Mouse (Mus musculus): ENCODE data around the gene Reln. TPM values are rescaled to one million over a fixed set of nuclear protein-coding genes. Genes with fewer than 3 reads are reported as not detected.

Gene Reln
- polyA plus RNA-seq, 1 experiment from 2014 or later, result 118 TPM

GRCm38 (mm10) chr5:22342461-22342860 lies 2.0 kb downstream of the Reln start:
- Histone ChIP-seq H3K9me3 (ENCODE audit: control insufficient read depth, low read length) (no peaks in the 10 kb centered on the region), H3K27ac (ENCODE audit: low read depth, low read length) (no peak overlapping the region), H3K4me1 (ENCODE audit: control insufficient read depth, insufficient read depth, low read length) (peaks cover 8% of the 10 kb centered on the region), H3K4me3 (ENCODE audit: low read depth, low read length) (peak overlapping the region; percentile 62), H3K4me2 (ENCODE audit: low read depth, low read length) (peak overlapping the region; percentile 73), H3K9ac (replicated peaks; ENCODE audit: low read depth, low read length) (0 out of 2 replicates have a peak overlapping the region, but pooled peaks have one; percentile 22), H3K27me3 (ENCODE audit: control insufficient read depth, insufficient read depth, low read length) (no peaks in the 10 kb centered on the region), H3K36me3 (ENCODE audit: control insufficient read depth, insufficient read depth, low read length) (no peaks in the 10 kb centered on the region)
- ATAC-seq (ENCODE audit: low read depth), result no peak
- 69% methylated on average over 7 of the region's 7 CpGs for WGBS

DNA sequence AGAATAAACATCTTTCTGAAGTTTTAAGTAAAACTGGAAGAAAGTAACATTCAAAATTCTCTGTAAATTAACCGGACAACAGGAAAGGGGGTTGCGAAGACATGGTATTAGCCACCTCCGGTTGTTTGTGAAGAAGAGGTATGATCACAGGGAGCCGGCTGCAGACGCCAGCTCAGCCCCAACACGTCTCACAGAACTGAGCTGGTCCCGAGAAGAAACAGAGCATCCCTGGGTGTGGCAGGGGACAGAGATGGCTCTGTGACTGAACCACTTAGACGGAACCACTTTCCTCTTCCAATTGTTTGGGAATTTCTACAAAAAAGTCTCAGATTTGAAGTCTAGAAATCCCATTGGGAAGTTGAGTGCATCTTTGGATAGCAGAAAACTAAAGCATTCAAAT lies 3.5 kb downstream of the Reln start:
- Histone ChIP-seq H3K9ac (replicated peaks; ENCODE audit: low read depth, low read length) (no peak overlapping the region), H3K4me3 (ENCODE audit: low read depth, low read length) (no peak overlapping the region; the same call in 1 of the 2 replicates), H3K4me2 (ENCODE audit: low read depth, low read length) (0 out of 2 replicates have a peak overlapping the region, but pooled peaks have one; percentile 28), H3K27ac (ENCODE audit: low read depth, low read length) (no peak overlapping the region), H3K9me3 (ENCODE audit: control insufficient read depth, low read length) (no peaks in the 10 kb centered on the region), H3K4me1 (ENCODE audit: control insufficient read depth, insufficient read depth, low read length) (peaks cover 7% of the 10 kb centered on the region), H3K27me3 (ENCODE audit: control insufficient read depth, insufficient read depth, low read length) (no peaks in the 10 kb centered on the region), H3K36me3 (ENCODE audit: control insufficient read depth, insufficient read depth, low read length) (no peaks in the 10 kb centered on the region)
- 84% methylated on average over 8 of the region's 8 CpGs for WGBS
- ATAC-seq (ENCODE audit: low read depth), result no peak

DNA sequence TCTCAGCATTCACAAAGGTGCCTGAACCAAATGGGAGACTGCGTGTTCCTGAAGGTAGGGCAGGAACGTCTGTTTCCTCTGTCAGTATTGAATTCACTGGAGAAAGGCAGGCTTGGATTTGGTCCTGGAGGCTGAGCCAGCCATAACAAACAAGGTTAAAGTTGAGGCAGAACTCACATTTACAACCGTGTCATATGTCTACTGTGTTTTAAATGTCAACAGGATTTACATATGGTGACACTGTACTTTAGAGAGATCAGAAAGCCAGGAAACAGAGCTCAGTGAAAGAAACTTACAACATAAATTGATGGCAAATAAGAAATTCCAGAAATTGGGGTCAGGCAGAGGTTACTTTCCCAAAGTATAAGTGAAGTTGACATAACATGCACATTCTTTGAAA lies 9.1 kb downstream of the Reln start:
- Histone ChIP-seq H3K36me3 (ENCODE audit: control insufficient read depth, insufficient read depth, low read length) (no peaks in the 10 kb centered on the region), H3K4me1 (ENCODE audit: control insufficient read depth, insufficient read depth, low read length) (no peaks in the 10 kb centered on the region; the same call in 1 of the 2 replicates), H3K27ac (ENCODE audit: low read depth, low read length) (no peak overlapping the region), H3K9me3 (ENCODE audit: control insufficient read depth, low read length) (no peaks in the 10 kb centered on the region), H3K27me3 (ENCODE audit: control insufficient read depth, insufficient read depth, low read length) (no peaks in the 10 kb centered on the region), H3K9ac (replicated peaks; ENCODE audit: low read depth, low read length) (no peak overlapping the region), H3K4me2 (ENCODE audit: low read depth, low read length) (no peak overlapping the region), H3K4me3 (ENCODE audit: low read depth, low read length) (no peak overlapping the region)
- 72% methylated on average over 3 of the region's 3 CpGs for WGBS
- ATAC-seq (ENCODE audit: low read depth), result no peak

- H3K27ac ChIP-seq (ENCODE audit: low read depth, low read length), result no peak overlapping the region
- H3K9me3 ChIP-seq (ENCODE audit: control insufficient read depth, low read length), result no peaks in the 10 kb centered on the region
- 49% methylated on average over 5 of the region's 5 CpGs for WGBS
- no peak overlapping the region for H3K9ac ChIP-seq (replicated peaks; ENCODE audit: low read depth, low read length)
- no peaks in the 10 kb centered on the region for H3K36me3 ChIP-seq (ENCODE audit: control insufficient read depth, insufficient read depth, low read length)
- H3K4me3 ChIP-seq (ENCODE audit: low read depth, low read length), result no peak overlapping the region
- no peaks in the 10 kb centered on the region for H3K27me3 ChIP-seq (ENCODE audit: control insufficient read depth, insufficient read depth, low read length)
- H3K4me1 ChIP-seq (ENCODE audit: control insufficient read depth, insufficient read depth, low read length), result no peaks in the 10 kb centered on the region
- no peak overlapping the region for H3K4me2 ChIP-seq (ENCODE audit: low read depth, low read length)
- peak; percentile 31; the same call in 1 of the 2 replicates for ATAC-seq (ENCODE audit: low read depth)
These were observed 13.7 kb downstream of the Reln start for GRCm38 (mm10) chr5:22330802-22331201.

DNA sequence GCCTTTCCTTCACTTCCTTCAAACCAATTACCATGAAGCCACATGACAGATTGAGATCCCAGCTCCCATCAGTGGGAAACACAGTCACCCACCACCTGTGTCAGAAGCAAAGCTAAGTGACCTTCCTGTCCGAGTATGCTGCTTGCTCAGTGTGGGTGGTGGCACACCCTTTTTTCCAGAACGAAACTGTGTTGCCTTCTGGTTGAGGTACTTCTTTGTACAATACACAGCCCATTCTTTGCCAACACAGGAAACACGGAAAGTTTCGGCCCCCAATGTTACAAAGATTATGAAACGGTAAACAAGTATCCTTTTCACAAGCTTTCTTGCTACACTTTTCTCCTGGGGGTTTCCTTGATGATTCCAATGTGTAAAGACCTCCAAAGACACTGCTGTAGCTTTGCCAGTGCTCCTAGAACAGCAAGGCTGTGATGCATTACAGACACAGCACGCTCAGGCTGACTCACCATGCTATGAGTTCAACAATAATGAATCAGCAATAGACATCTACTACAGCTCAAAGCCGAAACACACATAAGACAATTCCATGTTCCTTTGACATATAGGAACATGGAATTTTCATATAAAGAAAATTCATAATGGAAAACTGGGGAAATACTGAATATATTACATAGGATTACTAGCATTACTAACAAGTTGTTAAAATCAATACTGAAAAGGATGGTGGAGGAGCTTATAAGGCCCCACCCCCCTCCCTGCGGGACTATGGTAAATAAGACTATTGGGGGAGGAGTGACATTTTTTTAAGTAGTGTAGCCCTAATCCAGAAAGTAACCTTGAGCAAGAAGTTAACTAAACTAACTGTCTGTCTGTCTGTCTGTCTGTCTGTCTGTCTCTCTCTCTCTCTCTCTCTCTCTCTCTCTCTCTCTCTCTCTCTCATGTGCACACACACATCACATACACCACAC lies 15.8 kb downstream of the Reln start:
- H3K9ac ChIP-seq (replicated peaks; ENCODE audit: low read depth, low read length), result no peak overlapping the region
- 92% methylated on average over 8 of the region's 8 CpGs for WGBS
- H3K4me3 ChIP-seq (ENCODE audit: low read depth, low read length), result no peak overlapping the region
- H3K27me3 ChIP-seq (ENCODE audit: control insufficient read depth, insufficient read depth, low read length), result no peaks in the 10 kb centered on the region
- H3K4me2 ChIP-seq (ENCODE audit: low read depth, low read length), result no peak overlapping the region
- no peak overlapping the region for H3K27ac ChIP-seq (ENCODE audit: low read depth, low read length)
- no peaks in the 10 kb centered on the region for H3K9me3 ChIP-seq (ENCODE audit: control insufficient read depth, low read length)
- H3K4me1 ChIP-seq (ENCODE audit: control insufficient read depth, insufficient read depth, low read length), result no peaks in the 10 kb centered on the region
- no peaks in the 10 kb centered on the region for H3K36me3 ChIP-seq (ENCODE audit: control insufficient read depth, insufficient read depth, low read length)
- ATAC-seq (ENCODE audit: low read depth), result no peak

DNA sequence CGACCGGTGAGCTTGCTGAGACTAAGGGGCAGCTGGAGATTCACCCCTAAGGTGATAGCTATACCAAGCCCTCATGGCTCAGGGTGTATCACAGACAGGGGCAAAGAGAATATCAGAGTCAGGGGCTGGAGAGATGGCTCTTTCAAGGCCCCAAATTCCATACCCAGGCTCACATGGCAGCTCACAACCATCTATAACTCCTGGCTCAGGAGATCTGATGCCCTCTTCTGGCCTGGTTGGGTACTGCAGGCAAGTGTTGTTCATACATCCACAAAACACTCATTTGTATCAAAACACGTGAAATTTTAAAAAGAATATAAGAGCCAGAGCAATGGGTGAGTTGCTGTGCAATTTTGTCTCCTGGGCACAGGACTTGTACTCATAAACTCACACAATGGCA lies 17.3 kb downstream of the Reln start:
- H3K4me1 ChIP-seq (ENCODE audit: control insufficient read depth, insufficient read depth, low read length), result no peaks in the 10 kb centered on the region
- WGBS, result 88% methylated on average over 3 of the region's 3 CpGs
- H3K36me3 ChIP-seq (ENCODE audit: control insufficient read depth, insufficient read depth, low read length), result no peaks in the 10 kb centered on the region
- no peaks in the 10 kb centered on the region for H3K9me3 ChIP-seq (ENCODE audit: control insufficient read depth, low read length)
- H3K27me3 ChIP-seq (ENCODE audit: control insufficient read depth, insufficient read depth, low read length), result no peaks in the 10 kb centered on the region
- ATAC-seq (ENCODE audit: low read depth), result no peak
- H3K4me3 ChIP-seq (ENCODE audit: low read depth, low read length), result no peak overlapping the region
- H3K27ac ChIP-seq (ENCODE audit: low read depth, low read length), result no peak overlapping the region
- H3K4me2 ChIP-seq (ENCODE audit: low read depth, low read length), result no peak overlapping the region
- H3K9ac ChIP-seq (replicated peaks; ENCODE audit: low read depth, low read length), result no peak overlapping the region

DNA sequence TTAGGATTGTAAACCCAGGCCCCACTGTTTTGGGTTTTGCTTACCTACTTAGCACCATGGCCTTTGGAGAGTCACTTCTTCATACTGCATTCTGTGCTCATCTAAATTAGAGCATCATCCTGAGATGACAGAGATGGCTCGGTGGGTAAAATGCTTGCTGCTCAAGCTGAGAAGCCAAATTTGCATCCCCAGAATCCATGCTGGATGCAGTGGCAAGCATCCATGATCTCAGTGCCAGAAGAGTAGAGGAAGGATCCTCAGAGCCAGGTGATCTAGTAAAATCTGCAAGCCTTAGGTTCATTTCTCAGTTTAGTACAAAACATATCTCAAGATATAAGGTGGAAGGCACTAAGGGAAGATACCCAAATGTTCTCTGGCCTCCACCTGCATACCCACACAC lies 20.7 kb downstream of the Reln start:
- no peaks in the 10 kb centered on the region for H3K9me3 ChIP-seq (ENCODE audit: control insufficient read depth, low read length)
- ATAC-seq (ENCODE audit: low read depth), result no peak
- no peaks in the 10 kb centered on the region for H3K27me3 ChIP-seq (ENCODE audit: control insufficient read depth, insufficient read depth, low read length)
- no peaks in the 10 kb centered on the region for H3K36me3 ChIP-seq (ENCODE audit: control insufficient read depth, insufficient read depth, low read length)
- no peak overlapping the region for H3K9ac ChIP-seq (replicated peaks; ENCODE audit: low read depth, low read length)
- H3K27ac ChIP-seq (ENCODE audit: low read depth, low read length), result no peak overlapping the region
- no peak overlapping the region for H3K4me2 ChIP-seq (ENCODE audit: low read depth, low read length)
- no peaks in the 10 kb centered on the region for H3K4me1 ChIP-seq (ENCODE audit: control insufficient read depth, insufficient read depth, low read length)
- 83% methylated on average over 1 of the region's 1 CpGs for WGBS
- H3K4me3 ChIP-seq (ENCODE audit: low read depth, low read length), result no peak overlapping the region

DNA sequence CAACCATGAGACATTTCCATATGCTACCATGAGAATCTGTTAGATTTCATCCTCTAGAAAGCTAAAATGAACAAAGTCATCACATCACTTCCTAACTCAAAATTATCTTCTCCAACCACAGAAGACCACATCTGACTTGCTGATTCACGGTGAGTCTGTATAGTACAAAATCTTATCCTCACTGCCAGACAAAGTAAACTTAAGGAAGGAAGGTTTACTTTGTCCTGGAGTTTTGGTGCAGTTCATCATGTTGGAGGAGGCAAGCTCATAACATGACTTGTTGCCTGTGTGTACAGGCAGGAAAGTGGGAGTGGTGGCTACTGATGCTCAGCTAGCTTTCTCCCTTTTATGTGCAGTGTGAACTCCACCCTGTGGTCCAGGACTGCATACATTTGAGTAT lies 26.7 kb downstream of the Reln start:
- H3K9me3 ChIP-seq (ENCODE audit: control insufficient read depth, low read length), result no peaks in the 10 kb centered on the region
- no peaks in the 10 kb centered on the region for H3K36me3 ChIP-seq (ENCODE audit: control insufficient read depth, insufficient read depth, low read length)
- no peak overlapping the region for H3K27ac ChIP-seq (ENCODE audit: low read depth, low read length)
- no peak overlapping the region for H3K4me2 ChIP-seq (ENCODE audit: low read depth, low read length)
- H3K4me3 ChIP-seq (ENCODE audit: low read depth, low read length), result no peak overlapping the region
- H3K9ac ChIP-seq (replicated peaks; ENCODE audit: low read depth, low read length), result no peak overlapping the region
- H3K4me1 ChIP-seq (ENCODE audit: control insufficient read depth, insufficient read depth, low read length), result no peaks in the 10 kb centered on the region
- no peak for ATAC-seq (ENCODE audit: low read depth)
- 98% methylated on average over 1 of the region's 1 CpGs for WGBS
- H3K27me3 ChIP-seq (ENCODE audit: control insufficient read depth, insufficient read depth, low read length), result no peaks in the 10 kb centered on the region

DNA sequence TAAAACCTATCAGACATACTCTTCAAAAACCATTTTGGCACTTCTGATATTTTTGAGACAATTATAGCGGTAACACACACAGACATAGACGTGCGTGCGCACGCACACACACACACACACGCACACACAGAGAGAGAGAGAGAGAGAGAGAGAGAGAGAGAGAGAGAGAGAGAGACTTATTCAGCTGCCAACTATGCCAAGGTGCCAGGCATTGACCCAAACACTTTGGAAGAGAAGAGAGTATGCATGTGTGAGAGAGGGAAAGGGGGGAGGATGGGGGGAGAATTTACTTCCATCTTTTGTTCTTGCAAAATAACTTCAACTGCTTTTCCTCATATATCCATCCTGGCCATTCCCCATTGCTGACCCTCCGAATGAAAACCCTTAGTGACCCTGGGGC lies 28.0 kb downstream of the Reln start:
- H3K9me3 ChIP-seq (ENCODE audit: control insufficient read depth, low read length), result no peaks in the 10 kb centered on the region
- 95% methylated on average over 7 of the region's 7 CpGs for WGBS
- H3K36me3 ChIP-seq (ENCODE audit: control insufficient read depth, insufficient read depth, low read length), result no peaks in the 10 kb centered on the region
- ATAC-seq (ENCODE audit: low read depth), result no peak
- no peaks in the 10 kb centered on the region for H3K27me3 ChIP-seq (ENCODE audit: control insufficient read depth, insufficient read depth, low read length)
- no peaks in the 10 kb centered on the region for H3K4me1 ChIP-seq (ENCODE audit: control insufficient read depth, insufficient read depth, low read length)
- no peak overlapping the region for H3K4me3 ChIP-seq (ENCODE audit: low read depth, low read length)
- H3K27ac ChIP-seq (ENCODE audit: low read depth, low read length), result no peak overlapping the region
- H3K4me2 ChIP-seq (ENCODE audit: low read depth, low read length), result no peak overlapping the region
- H3K9ac ChIP-seq (replicated peaks; ENCODE audit: low read depth, low read length), result no peak overlapping the region
